Mouse (Mus musculus) ovary, postnatal 14 days (tissue): ENCODE results near the gene Ncs1.

Experiments
- DNase-seq: peaks from one replicate; pipeline ENCODE4 v3.0.0; 2022; ENCODE audit warnings: low spot score

Gene Ncs1

DNA sequence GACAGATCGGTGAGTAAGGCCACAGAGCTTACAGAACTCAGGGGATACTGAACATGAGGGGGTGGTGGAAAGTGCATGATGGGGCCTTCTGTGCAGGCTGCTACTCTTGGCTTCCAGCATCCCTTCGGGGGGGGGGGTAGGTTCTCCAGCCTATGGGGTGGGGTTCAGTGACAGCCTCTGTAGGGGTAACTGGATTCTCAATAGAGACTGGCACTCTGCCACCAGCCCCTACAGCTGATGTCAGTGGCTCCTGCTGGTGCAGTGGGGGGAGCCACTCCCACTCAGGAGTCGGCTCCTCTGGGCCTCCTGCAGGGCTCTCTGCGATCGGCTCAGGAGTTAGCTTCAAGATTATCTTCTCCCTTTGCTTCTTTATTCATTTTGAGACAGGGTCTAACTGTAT lies 32.9 kb downstream of the Ncs1 start:
- DNase-seq: no peak

GRCm38 (mm10) chr2:31281138-31281537 lies 35.5 kb downstream of the Ncs1 start:
- DNase-seq: no peak

GRCm38 (mm10) chr2:31282266-31282665 lies 36.6 kb downstream of the Ncs1 start:
- no peak for DNase-seq

GRCm38 (mm10) chr2:31282880-31283279 lies 37.3 kb downstream of the Ncs1 start:
- no peak for DNase-seq

DNA sequence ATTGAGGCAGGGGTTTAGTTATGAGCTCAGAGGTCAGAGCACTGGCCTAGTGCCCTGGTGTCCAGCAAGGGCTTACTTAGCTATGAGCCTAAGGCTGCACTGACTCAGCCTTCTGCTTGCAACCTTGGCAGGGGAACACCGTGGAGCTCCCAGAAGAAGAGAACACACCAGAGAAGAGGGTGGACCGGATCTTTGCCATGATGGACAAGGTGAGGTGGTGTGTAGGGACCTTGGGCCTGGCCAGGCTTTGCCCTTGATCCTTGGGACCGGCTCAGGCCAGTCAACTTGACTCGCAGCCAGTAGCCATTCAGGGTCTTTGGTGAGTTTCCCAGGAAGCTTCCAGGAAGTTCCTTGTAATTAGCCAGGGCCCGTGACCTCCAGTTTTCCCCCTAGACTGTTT lies 38.9 kb downstream of the Ncs1 start:
- DNase-seq: no peak

DNA sequence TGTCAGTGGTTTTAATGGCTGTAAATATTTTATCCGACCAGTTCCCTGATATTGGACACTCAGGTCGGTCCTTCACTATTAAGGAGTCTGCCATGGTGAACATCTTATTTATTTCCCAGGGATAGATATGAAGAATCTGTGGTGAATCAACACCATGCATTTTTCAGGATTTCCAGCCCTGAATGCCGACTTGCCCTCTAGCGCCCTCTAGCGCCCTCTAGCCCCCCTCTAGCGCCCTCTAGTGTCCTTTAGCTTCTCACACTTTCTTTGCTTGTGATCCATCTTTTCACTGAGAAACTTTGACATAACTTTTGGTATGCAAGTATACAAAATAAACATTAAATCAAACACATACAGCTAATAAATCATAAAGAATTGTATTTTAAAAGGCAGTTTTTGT lies 45.8 kb downstream of the Ncs1 start:
- peak; percentile 52 for DNase-seq

- DNase-seq: peak; percentile 69
Measured at GRCm38 (mm10) chr2:31294985-31295384, 49.4 kb downstream of the Ncs1 start.

- DNase-seq: no peak
Measured at GRCm38 (mm10) chr2:31296395-31296794, 50.8 kb downstream of the Ncs1 start.

DNA sequence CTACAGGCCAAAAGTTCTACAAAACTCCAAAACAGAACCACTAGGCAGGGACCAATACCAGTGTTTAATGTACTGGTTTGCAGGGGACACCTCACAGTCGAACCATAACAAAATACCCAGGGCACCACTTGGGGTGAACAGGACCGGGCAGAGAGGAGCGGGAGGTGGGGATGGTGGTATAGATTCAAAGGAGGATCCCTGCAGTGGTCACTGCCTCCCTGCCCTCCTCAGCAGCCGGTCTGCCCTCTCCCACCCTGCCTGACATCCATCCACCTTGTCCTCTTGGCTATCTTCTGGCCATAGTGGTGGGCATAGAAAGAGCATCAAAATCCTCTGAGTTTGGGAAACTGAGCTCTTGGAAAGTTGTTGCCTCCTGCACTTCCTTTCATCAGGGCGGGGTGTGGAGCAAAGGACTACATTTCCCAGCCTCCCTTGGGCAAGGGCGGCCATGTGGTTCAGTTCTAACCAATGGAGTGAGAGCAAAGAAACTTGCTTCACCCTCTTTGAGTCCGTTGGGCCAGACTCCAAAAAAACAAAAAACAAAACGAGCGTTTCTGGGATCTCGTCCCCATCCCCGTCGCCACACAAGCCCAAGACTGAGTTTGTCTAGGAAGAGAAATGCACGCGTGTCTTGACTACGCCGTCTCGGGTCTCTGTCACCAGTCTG lies 52.1 kb downstream of the Ncs1 start:
- DNase-seq: peak; percentile 37

DNA sequence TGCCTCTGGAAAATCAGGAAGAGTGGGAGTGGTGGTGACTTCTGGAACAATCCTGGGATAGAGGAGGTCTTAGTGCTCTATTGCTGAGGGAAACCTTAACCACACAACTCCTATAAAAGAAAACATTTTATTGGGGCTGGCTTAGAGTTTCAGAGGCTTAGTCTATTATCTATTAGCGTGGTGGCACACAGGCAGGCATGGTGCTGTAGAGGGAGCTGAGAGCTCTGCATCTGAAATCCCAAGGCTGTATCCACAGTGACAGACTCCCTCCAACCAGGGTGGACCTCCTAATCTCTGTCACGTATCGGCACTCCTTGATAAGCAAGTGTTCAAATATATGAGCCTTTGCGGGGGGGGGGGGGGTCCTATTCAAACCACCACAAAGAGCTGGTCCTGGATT lies 53.2 kb downstream of the Ncs1 start:
- no peak for DNase-seq

GRCm38 (mm10) chr2:31299266-31299665 lies 53.6 kb downstream of the Ncs1 start:
- DNase-seq: no peak

DNA sequence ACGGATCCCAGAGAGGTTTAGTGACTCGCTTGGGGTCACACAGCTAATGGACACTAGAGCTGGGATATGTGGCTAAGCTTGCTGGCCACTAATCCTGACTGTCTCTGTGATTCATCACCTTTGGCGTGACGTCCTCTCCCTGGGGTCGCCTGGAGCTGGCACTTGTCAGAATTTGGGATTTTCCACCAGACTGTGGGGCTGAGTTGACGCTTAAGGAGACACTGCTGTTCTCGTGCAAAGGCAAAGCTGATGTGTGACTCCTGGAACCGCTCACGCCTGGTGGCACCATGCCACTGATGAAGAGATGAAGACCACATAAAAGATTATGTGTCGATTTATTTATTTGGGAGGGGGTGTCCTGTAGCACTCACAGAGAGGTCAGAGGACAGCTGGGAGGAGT lies 54.4 kb downstream of the Ncs1 start:
- no peak for DNase-seq

- DNase-seq: no peak
Measured at GRCm38 (mm10) chr2:31303177-31303576, 57.6 kb downstream of the Ncs1 start.

DNA sequence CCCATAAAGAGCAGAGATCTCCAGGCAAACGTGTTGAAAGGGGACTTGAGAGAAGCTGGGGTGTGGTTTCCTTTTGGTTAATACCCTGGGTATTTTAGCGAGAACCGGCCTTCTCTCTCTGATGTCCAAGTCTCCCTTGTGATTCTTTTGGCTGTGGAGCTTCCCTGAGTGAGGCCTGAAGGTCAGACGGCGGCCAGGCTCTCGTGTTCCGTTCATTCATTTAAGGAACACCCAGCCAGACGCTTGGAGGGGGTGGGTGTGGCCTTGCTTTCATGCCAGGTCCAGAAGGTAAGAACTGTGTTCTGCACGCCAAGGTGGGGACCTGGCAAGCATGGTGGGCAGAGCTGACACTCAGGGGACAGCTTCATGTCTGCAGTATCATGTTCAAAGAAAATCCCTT lies 58.6 kb downstream of the Ncs1 start:
- no peak for DNase-seq

- DNase-seq: no peak
Measured at GRCm38 (mm10) chr2:31304801-31305665, 59.4 kb downstream of the Ncs1 start.

DNA sequence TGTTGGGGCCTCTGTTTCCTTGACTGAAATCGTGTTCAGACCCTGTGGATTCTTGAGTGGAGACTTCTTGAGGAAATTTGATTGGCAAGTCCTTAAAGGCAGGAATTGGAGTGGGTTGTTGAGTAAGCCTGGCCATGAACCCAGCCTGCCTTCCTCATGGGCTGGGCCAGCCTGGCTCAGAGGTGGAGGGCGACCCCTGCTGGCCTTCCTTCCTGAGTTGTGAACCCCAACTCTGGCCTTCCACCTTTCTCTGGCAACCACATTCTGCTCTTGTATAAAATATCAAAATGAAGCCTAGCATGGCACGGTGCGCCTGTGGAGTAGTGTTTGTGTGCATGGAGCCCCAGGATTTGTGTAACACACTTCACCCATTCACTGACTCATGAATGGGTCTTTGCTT lies 60.1 kb downstream of the Ncs1 start:
- no peak for DNase-seq

GRCm38 (mm10) chr2:31308257-31308656 lies 62.6 kb downstream of the Ncs1 start:
- no peak for DNase-seq

DNA sequence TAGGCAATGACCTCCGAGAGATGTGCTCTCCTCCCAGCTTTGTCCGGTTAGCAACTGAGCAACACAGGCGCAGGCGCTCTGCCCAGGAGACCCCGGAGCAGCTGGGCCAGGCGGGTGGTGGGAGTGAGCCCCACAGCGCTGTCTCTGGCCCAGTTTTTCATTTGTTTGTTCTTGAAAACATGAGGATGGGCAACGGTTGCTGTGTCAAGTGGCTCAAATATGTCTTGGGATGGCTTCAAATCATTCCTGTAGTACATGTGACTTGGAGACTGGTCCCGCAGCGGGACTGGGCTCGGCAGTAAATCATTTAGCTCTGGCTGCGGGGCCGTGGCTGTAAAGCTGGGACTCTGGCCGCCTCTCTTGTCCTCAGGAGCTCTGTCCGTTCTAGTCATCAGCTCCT lies 63.9 kb downstream of the Ncs1 start:
- DNase-seq: no peak

DNA sequence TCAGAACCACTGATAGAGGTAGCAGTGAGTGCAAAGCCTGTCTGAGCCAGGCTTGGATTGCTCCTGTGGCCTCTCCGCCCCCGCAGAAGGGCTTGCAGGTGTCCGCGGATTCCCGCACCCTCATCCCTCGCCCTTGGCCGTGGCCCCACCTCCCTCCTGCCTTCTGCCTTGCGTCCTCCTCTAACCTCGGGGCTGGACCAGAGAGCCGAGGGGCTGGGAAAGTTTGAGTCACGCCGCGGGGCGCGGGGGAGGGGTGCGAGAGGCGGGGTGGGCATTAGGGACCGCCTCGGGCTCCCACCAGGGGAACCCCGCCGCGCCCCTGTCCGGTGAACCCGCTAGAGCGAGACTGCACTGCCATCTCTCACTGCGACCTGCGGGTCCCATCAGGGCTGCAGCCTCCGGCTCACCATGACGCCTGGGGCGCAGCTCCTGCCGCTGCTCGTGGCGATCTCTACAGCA lies 68.4 kb downstream of the Ncs1 start, which contains the start of gene Hmcn2:
Gene Hmcn2, plus strand, starts transcription at position 409 of the 459 bp plus-strand sequence.
- DNase-seq: no peak

- no peak for DNase-seq
Measured at GRCm38 (mm10) chr2:31318162-31318561, 72.5 kb downstream of the Ncs1 start.

DNA sequence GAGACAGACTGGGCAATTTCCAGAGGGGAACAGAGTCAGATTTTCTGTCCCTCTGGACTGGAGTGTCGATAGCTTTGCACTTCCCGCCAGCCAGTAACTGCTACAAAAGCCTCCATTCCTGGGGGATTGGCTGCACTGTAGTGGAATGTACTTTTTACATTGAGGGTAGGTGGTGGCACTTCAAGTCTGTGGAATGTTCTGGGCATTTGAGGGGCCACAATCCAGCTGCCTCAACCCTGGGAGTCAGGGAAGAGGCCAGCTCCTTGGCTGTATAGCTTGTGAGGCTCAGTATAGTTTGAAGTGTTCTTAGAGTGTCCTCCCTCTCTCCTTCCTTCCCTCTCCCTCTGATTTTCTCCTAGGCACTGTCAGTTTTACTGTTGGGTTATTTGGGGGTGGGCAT lies 73.6 kb downstream of the Ncs1 start:
- no peak for DNase-seq

DNA sequence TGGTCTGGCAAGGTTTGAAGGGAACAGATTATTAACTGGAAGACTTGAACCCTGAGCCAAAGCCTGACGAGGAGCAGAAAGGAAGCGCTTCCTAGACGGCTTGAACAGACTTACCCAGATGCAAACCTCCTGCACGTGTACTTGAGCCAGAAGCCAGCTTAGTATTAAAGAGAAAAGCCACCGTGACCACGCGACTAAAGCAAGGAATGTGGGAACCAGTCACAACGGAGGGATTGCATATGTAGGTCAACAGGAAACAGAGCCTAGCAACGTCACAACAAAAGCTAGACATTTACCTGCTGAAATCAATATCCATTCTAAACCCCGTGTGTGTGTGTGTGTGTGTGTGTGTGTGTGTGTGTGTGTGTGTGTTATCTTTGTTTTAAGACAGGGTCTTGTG lies 81.6 kb downstream of the Ncs1 start:
- DNase-seq: no peak

DNA sequence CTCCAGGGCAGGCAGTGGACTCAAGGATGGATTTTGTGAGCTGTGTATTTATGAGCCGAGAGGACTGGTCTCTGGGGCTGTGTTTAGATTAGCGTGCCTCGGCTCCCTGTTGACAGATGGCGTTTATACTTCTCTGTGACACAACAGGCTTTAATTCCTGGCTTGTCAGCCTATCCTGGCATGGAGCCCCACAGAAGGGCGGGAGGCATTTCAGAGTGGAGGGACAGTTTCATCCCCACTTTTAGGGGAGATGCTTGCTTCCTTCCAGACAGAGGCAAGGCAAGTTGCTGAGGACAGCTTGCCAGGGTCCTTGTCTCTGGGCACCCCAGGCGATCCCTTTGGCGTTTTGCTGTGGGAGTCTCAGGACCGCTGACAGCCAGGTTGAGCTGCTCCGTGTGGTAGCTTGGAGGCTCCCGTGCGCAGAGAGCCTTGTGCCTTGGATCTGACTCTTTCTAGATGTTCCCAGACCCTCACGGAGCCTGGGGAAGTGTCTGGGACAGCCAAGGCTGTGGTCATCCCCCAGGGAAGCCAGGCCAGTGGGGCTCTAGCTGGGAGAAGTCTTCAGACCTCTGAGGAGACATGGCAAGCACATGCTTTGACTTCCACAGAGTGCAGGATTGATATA lies 92.2 kb downstream of the Ncs1 start:
- DNase-seq: no peak
